Mouse (Mus musculus): Measurements from ENCODE around the gene Utp14a.

GRCm38 (mm10) chrX:48278103-48278502 is 21.4 kb downstream of the Utp14a start:
- TF ChIP-seq POLR2A (IDR thresholded peaks at IDR 0.05; ENCODE audit: borderline replicate concordance, low read depth, low read length) (no peak), CTCF (IDR thresholded peaks at IDR 0.05; ENCODE audit: low read depth, low read length) (no peak)

Data from bone marrow macrophage, adult 2 months (primary cell).